Mouse (Mus musculus): ENCODE results near the gene Gm47791. TPM values are rescaled to one million over a fixed set of nuclear protein-coding genes. Genes with fewer than 3 reads are reported as not detected.

The Gm47791 gene
- polyA plus RNA-seq, 1 experiment from 2014 or later: not detected

DNA sequence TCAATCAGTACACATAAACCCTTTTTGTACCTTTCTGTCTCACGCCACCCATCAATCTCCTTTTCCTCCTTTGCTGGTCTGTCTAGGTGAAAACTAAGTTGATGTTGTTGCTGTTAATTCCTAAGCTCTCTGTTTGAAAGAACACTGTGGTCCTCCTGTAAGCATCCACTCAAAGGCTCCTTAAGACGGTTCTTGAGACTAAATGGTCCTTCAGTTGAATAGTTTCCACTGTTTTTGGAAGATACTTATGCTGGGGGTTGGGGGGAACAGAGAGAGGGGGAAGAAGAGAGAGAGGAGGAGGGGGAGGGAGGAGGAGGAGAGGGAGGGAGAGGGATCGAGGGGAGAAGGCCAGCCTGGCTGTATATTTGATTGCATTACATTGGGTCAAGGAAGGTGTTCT, 12.5 kb upstream of the Gm47791 start:
- no peak overlapping the region for H3K9ac ChIP-seq (replicated peaks)
- no peaks in the 10 kb centered on the region for H3K9me3 ChIP-seq
- no peaks in the 10 kb centered on the region for H3K27me3 ChIP-seq
- H3K27ac ChIP-seq: no peak overlapping the region
- no peak overlapping the region for H3K4me3 ChIP-seq (replicated peaks)
- no peak overlapping the region for H3K4me2 ChIP-seq (replicated peaks)
- ATAC-seq: no peak
- H3K4me1 ChIP-seq (replicated peaks): peaks cover 3% of the 10 kb centered on the region; the same call in 1 of the 2 replicates
- no peaks in the 10 kb centered on the region for H3K36me3 ChIP-seq
- 72% methylated on average over 3 of the region's 3 CpGs for WGBS

DNA sequence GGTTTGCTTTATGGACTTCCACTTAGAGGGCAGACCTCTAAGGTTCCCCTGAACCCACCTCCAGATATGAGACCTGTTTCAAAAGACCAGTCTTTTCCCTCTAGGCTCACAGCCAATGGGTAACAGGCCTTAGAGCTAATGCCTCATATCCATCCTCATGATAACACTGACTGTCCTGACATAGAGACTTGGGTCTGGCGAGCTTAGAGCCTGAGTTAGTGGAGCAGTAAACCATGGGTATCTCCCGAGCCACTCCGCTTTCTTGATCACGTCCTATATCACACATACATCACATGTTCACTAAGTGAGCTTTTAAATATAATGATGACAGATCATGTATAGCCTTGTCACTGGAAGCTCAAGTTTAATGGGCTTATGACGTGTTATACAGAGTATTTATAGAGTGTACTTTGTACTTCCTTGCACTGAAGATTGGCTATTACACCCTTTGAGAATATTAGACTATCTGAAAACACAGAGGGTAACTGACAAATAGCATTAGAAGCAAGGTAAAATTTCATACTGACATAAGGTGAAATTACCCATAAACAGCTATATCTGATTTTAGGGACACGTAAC, 8.4 kb upstream of the Gm47791 start:
- WGBS: 88% methylated on average over 6 of the region's 6 CpGs
- no peaks in the 10 kb centered on the region for H3K36me3 ChIP-seq
- no peak overlapping the region for H3K4me3 ChIP-seq (replicated peaks)
- no peaks in the 10 kb centered on the region for H3K27me3 ChIP-seq
- H3K9ac ChIP-seq (replicated peaks): no peak overlapping the region
- H3K4me2 ChIP-seq (replicated peaks): no peak overlapping the region
- H3K27ac ChIP-seq: no peak overlapping the region
- no peaks in the 10 kb centered on the region for H3K9me3 ChIP-seq
- H3K4me1 ChIP-seq (replicated peaks): no peaks in the 10 kb centered on the region
- no peak for ATAC-seq

DNA sequence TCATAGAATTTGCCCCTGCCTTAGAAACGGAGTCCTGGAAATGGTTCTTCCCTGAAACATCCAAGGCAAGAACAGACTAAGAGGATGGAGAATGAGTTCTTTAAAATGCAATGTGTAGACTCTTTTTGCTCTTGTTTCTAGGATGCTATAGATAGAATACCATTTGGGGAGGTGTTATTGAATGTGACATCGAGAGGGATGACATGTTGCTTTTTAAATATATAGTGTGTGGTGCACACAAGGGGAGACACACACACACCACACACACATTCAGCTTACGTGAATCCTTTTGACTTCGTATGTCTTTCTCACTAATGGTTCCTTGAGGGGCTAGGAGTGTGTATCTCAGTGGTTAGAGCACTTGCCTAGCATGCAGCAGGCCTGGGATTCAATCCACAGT, 4.2 kb upstream of the Gm47791 start:
- ATAC-seq: no peak
- H3K4me3 ChIP-seq (replicated peaks): no peak overlapping the region
- H3K4me2 ChIP-seq (replicated peaks): no peak overlapping the region
- H3K4me1 ChIP-seq (replicated peaks): no peaks in the 10 kb centered on the region
- H3K27ac ChIP-seq: no peak overlapping the region
- H3K36me3 ChIP-seq: no peaks in the 10 kb centered on the region
- H3K9ac ChIP-seq (replicated peaks): no peak overlapping the region
- H3K27me3 ChIP-seq: no peaks in the 10 kb centered on the region
- 95% methylated on average over 4 of the region's 4 CpGs for WGBS
- H3K9me3 ChIP-seq: no peaks in the 10 kb centered on the region

DNA sequence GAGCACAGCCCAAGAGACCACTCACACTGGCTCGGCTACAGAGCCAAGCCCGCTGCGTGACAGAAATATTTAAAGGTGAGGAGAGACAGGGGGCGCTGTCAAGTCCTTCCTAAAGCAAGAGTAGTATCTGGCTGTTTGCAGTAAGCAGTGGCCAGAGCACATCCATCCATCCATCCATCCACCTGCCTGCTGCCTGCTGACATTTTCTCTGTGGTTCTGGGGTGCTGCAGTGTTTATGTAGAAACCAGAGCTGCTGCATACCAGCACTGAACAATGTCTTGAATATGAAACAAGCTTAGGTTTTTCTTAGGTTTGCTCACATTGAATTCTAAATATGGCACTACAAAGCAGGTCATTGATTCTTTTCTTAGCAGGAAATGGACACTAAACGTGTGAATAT, 2.2 kb upstream of the Gm47791 start:
- no peaks in the 10 kb centered on the region for H3K9me3 ChIP-seq
- no peak for ATAC-seq
- H3K36me3 ChIP-seq: no peaks in the 10 kb centered on the region
- no peaks in the 10 kb centered on the region for H3K27me3 ChIP-seq
- H3K27ac ChIP-seq: no peak overlapping the region
- H3K9ac ChIP-seq (replicated peaks): no peak overlapping the region
- 72% methylated on average over 5 of the region's 5 CpGs for WGBS
- no peak overlapping the region for H3K4me2 ChIP-seq (replicated peaks)
- H3K4me3 ChIP-seq (replicated peaks): no peak overlapping the region
- no peaks in the 10 kb centered on the region for H3K4me1 ChIP-seq (replicated peaks)

DNA sequence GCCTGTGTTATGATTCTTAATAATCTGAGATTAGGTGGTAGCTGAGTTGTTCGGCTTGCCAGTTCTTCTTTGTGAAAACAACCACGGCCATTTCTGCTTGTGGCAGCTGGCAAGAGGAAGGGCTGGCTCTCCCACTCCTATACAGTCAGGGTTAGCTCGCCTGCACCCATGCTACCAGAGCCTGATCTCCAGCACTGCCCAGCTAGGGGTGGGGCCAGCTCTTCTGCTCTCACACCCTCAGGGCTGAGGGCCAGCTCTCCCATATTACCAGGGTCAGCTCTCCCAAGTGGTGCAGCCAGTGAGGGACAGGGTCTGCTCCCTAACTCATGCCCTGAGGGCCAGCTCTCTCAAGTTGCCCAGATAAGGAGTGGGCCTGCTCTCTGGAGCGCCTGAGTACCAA, 1.4 kb upstream of the Gm47791 start:
- no peaks in the 10 kb centered on the region for H3K4me1 ChIP-seq (replicated peaks)
- 92% methylated on average over 4 of the region's 4 CpGs for WGBS
- H3K4me2 ChIP-seq (replicated peaks): no peak overlapping the region
- no peak overlapping the region for H3K4me3 ChIP-seq (replicated peaks)
- H3K27ac ChIP-seq: no peak overlapping the region
- no peak overlapping the region for H3K9ac ChIP-seq (replicated peaks)
- no peaks in the 10 kb centered on the region for H3K27me3 ChIP-seq
- H3K9me3 ChIP-seq: no peaks in the 10 kb centered on the region
- ATAC-seq: peak; percentile 50; the same call in 1 of the 2 replicates
- no peaks in the 10 kb centered on the region for H3K36me3 ChIP-seq

DNA sequence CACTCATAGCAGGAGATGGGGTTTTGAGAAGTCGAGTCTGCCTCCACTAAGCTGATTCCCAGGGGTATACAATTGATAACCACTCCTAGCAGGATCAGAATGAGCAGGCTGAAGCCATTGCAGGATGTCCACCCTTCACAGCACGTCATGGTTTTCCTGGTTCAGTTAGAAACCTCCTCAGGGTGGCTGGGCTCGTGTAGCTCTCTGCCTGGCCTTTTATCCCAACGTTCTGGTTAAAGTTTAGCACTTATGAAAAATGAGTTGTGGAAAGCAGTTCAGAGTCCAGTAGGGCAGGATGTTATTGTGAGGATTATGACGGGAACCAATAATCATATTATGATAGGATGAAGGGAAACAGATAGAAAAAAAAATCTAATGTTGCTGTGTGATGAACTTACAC, 2.8 kb downstream of the Gm47791 start, which contains the start of gene Tm4sf20:
Tm4sf20 (minus strand) TSS at position 193 of the 400 bp plus-strand sequence.
- 81% methylated on average over 5 of the region's 5 CpGs for WGBS
- Histone ChIP-seq H3K4me1 (replicated peaks) (no peaks in the 10 kb centered on the region), H3K9me3 (no peaks in the 10 kb centered on the region), H3K27me3 (no peaks in the 10 kb centered on the region), H3K36me3 (no peaks in the 10 kb centered on the region), H3K9ac (replicated peaks) (no peak within 1 kb of the TSS), H3K27ac (no peak within 1 kb of the TSS), H3K4me2 (replicated peaks) (no peak within 1 kb of the TSS), H3K4me3 (replicated peaks) (no peak within 1 kb of the TSS)
- ATAC-seq: no peak

DNA sequence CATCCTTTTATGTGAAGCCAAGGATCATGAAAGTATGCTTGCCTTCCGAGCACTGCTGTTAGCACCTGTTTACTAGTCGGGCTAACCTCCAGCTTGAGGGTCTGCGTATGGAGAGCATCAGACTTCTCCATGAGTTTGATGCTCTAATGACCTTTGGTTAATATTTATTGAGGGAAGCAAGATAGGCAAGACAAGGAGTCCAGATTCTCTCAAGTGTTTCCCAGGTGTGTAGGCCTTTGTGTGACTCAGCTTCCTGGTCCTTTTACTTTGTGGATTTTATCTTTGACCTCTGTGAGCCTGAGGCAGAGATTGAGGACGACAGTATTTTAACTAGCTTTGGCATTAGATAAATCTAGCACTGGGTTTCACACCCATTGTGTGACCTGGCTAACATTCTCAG, 4.4 kb downstream of the Gm47791 start:
- Histone ChIP-seq H3K27me3 (no peaks in the 10 kb centered on the region), H3K4me1 (replicated peaks) (no peaks in the 10 kb centered on the region), H3K9ac (replicated peaks) (no peak overlapping the region), H3K27ac (no peak overlapping the region), H3K36me3 (peaks cover 8% of the 10 kb centered on the region), H3K4me2 (replicated peaks) (no peak overlapping the region), H3K9me3 (no peaks in the 10 kb centered on the region), H3K4me3 (replicated peaks) (no peak overlapping the region)
- 91% methylated on average over 4 of the region's 4 CpGs for WGBS
- ATAC-seq: no peak

DNA sequence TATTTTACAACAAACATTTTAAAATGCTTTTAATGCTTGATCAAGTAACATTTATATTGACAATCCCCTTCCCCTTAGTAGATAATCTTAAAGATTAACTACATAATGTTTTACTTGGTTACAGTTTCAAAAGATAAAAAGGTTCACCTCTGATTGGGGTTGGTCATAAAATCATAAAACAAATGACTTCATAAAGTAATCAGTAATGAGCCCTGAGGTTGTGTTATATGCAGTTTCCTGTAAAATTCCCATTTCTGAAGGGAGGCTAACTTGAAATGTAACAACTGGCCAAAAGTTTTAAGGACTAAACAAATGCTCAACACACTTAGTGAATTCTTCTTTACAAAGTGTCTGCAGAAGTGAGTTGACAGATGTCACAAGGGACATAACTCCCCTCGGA, 4.8 kb downstream of the Gm47791 start:
- Histone ChIP-seq H3K4me3 (replicated peaks) (no peak overlapping the region), H3K27me3 (no peaks in the 10 kb centered on the region), H3K9ac (replicated peaks) (no peak overlapping the region), H3K4me1 (replicated peaks) (no peaks in the 10 kb centered on the region), H3K9me3 (no peaks in the 10 kb centered on the region), H3K36me3 (peaks cover 8% of the 10 kb centered on the region), H3K4me2 (replicated peaks) (no peak overlapping the region), H3K27ac (no peak overlapping the region)
- no peak for ATAC-seq
- WGBS: 91% methylated on average over 1 of the region's 1 CpGs

DNA sequence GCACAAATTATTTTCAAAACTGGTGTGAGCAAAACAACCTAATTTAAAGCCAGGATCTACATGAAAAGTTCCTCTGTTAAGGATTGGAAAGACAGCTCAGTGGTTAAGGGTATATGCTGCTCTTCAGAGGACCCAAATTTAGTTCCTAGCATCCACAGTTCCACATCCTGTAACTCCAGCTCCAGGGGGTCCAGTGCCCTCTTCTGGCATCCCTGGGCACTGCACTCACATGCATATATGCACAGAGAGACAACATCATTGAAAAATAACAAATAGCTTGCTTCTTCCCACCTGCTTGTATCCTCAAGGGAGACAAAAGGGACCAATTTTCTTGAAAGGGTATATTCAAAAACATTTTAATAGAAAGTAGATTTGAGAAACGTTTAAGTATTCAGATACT, 8.8 kb downstream of the Gm47791 start:
- no peak for ATAC-seq
- Histone ChIP-seq H3K9ac (replicated peaks) (no peak overlapping the region), H3K4me1 (replicated peaks) (no peaks in the 10 kb centered on the region), H3K9me3 (no peaks in the 10 kb centered on the region), H3K4me3 (replicated peaks) (no peak overlapping the region), H3K27ac (no peak overlapping the region), H3K4me2 (replicated peaks) (no peak overlapping the region), H3K27me3 (no peaks in the 10 kb centered on the region), H3K36me3 (peaks cover 8% of the 10 kb centered on the region)
- 88% methylated on average over 1 of the region's 1 CpGs for WGBS

DNA sequence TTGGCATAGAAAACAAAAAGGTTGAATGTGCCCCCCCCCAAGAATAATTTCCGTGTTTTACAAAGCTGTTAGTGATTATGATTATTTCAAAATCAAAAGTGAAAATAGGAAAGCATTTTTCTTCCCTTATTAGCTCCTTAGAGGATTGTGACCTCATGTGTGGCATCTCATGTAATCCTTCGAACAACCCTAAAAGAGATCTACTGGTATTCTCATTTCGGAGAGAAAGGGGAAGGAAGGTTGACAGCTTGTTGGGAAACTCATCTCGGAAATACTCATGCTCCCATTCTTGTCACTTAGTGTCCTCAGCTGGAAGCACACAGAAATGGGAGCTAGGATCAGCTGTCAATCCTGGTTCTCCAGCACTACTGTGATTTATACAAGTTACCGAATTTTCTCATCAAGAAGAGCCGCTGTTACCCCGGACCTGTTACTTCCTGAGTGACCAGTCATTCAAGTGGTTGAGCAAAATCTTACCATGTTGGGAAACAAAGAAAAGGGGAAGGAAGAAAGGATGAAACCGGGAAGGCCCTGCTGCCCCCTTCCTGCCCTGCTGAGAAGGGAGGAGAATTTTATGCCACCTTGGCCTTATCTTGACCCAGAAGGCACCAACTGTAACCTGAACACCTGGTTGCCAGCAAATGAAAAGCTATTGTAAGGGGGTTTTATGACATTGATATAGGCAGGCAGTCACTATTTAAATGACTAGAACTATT, 9.4 kb downstream of the Gm47791 start:
- no peaks in the 10 kb centered on the region for H3K9me3 ChIP-seq
- no peaks in the 10 kb centered on the region for H3K4me1 ChIP-seq (replicated peaks)
- no peak overlapping the region for H3K4me2 ChIP-seq (replicated peaks)
- no peak overlapping the region for H3K4me3 ChIP-seq (replicated peaks)
- H3K27me3 ChIP-seq: no peaks in the 10 kb centered on the region
- no peak overlapping the region for H3K9ac ChIP-seq (replicated peaks)
- H3K27ac ChIP-seq: no peak overlapping the region
- peaks cover 12% of the 10 kb centered on the region for H3K36me3 ChIP-seq
- WGBS: 93% methylated on average over 8 of the region's 8 CpGs
- no peak for ATAC-seq

DNA sequence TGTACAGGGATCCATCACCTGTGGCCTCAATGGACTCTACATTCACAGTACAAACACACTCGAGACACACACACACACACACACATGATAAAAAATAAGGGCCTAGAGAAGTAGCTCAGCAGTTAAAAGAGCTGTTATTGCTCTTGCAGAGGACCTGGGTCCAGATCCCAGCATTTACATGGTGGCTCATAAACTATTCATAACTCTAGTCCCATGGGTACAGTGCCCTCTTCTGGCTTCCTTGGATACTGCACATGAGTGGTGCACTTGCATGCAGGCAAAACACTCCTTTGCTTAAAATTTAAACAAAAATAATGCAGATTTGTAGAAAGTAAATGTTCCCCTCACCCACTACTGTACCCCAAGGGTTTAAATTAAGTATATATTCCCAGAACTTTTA, 11.5 kb downstream of the Gm47791 start:
- no peak overlapping the region for H3K9ac ChIP-seq (replicated peaks)
- H3K4me2 ChIP-seq (replicated peaks): no peak overlapping the region
- ATAC-seq: no peak
- H3K27me3 ChIP-seq: no peaks in the 10 kb centered on the region
- 97% methylated on average over 1 of the region's 1 CpGs for WGBS
- no peaks in the 10 kb centered on the region for H3K9me3 ChIP-seq
- H3K4me3 ChIP-seq (replicated peaks): no peak overlapping the region
- H3K4me1 ChIP-seq (replicated peaks): no peaks in the 10 kb centered on the region
- H3K27ac ChIP-seq: no peak overlapping the region
- peaks cover 29% of the 10 kb centered on the region for H3K36me3 ChIP-seq

DNA sequence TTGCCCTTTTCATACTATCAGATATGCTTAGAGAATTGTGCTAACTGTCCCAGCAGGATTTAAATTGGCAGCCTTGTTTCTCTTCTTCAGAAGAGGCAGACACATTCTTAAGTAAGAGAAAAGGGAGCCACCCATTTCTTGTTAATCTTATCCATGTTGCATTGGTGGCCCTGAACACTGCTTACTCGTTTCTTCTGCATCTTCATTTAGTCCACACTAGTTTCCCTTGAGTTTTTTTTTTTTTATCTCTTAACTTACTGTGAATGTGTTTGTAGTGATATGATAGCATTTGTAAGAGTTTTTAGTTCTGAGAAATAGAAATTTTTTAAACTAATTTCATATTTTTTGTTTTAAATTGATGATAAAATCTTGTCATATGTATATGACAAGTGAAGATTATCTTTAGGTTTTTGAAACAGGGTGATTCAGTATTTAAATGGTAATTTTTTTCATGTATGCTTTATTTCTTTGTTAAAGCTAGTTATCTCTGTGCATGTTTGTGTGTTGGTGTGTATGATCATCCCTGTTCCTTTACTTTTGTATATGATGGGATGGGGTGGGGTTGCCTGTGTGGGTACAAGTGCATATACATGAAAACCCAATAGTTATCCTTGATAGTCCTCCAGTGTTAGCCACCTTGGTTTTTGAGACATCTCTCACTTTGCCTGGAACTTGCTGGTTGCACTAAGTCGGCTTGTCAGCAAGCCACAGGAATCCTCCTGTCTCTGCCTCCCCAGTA, 23.2 kb downstream of the Gm47791 start:
- H3K4me2 ChIP-seq (replicated peaks): no peak overlapping the region
- no peaks in the 10 kb centered on the region for H3K4me1 ChIP-seq (replicated peaks)
- no peak overlapping the region for H3K9ac ChIP-seq (replicated peaks)
- no peaks in the 10 kb centered on the region for H3K9me3 ChIP-seq
- no peak overlapping the region for H3K4me3 ChIP-seq (replicated peaks)
- ATAC-seq: no peak
- peaks cover 25% of the 10 kb centered on the region for H3K36me3 ChIP-seq
- H3K27me3 ChIP-seq: no peaks in the 10 kb centered on the region
- no peak overlapping the region for H3K27ac ChIP-seq
- WGBS: 89% methylated on average over 2 of the region's 2 CpGs

Measured in midbrain, embryonic 13.5 days (tissue).